Mouse (Mus musculus) spleen, adult 2 months (tissue): ENCODE data around the gene Mcidas.

ENCODE experiments used
- CTCF ChIP-seq: fragments of 200-500 bp; IDR thresholded peaks from 2 replicates; pipeline ENCODE4 v1.5.1; 2011; ENCODE audit warnings: mild to moderate bottlenecking, inconsistent platforms; ENCODE audit not compliant: insufficient read depth, insufficient read length, insufficient replicate concordance; ENCODE audit errors: extremely low read depth
- POLR2A ChIP-seq: fragments of 200-500 bp; IDR thresholded peaks from 2 replicates; pipeline ENCODE4 v1.6.1; 2011; ENCODE audit warnings: low read depth, low read length, inconsistent platforms

GRCm38 (mm10) chr13:112994191-112994590 is 546 bp downstream of the Mcidas start:
- TF ChIP-seq POLR2A (no peak), CTCF (peak; percentile 57)
